Mouse (Mus musculus): ENCODE measurements around the gene Ccdc28a. TPM values are rescaled to one million over a fixed set of nuclear protein-coding genes. Genes with fewer than 3 reads are reported as not detected.

Gene Ccdc28a
- polyA plus RNA-seq, 1 experiment from 2014 or later, result 15.3 TPM

GRCm38 (mm10) chr10:18213373-18213772 lies 21.4 kb downstream of the Ccdc28a start:
- WGBS, result 66% methylated on average over 4 of the region's 4 CpGs

GRCm38 (mm10) chr10:18210726-18211125 lies 24.1 kb downstream of the Ccdc28a start, which contains the start of gene Ect2l:
TSS of gene Ect2l (minus strand) at chr10:18210890.
- Histone ChIP-seq H3K27me3 (replicated peaks) (no peaks in the 10 kb centered on the region), H3K9me3 (no peaks in the 10 kb centered on the region), H3K27ac (no peak within 1 kb of the TSS), H3K4me1 (peaks cover 9% of the 10 kb centered on the region), H3K4me3 (replicated peaks) (no peak within 1 kb of the TSS), H3K4me2 (no peak within 1 kb of the TSS), H3K36me3 (no peaks in the 10 kb centered on the region), H3K9ac (no peak within 1 kb of the TSS)
- no peak for ATAC-seq (ENCODE audit: insufficient read depth, low FRiP score, low read depth)
- WGBS, result 12% methylated on average over 11 of the region's 11 CpGs

More at GRCm38 (mm10) chr10:18213373-18213772, 21.4 kb downstream of the Ccdc28a start:
- Histone ChIP-seq H3K4me2 (no peak overlapping the region), H3K27ac (no peak overlapping the region), H3K4me3 (replicated peaks) (no peak overlapping the region), H3K9ac (no peak overlapping the region), H3K27me3 (replicated peaks) (no peaks in the 10 kb centered on the region), H3K4me1 (peaks cover 9% of the 10 kb centered on the region), H3K36me3 (no peaks in the 10 kb centered on the region), H3K9me3 (no peaks in the 10 kb centered on the region)
- ATAC-seq (ENCODE audit: insufficient read depth, low FRiP score, low read depth), result no peak

GRCm38 (mm10) chr10:18210119-18210518 lies 24.7 kb downstream of the Ccdc28a start:
- ATAC-seq (ENCODE audit: insufficient read depth, low FRiP score, low read depth), result no peak
- H3K36me3 ChIP-seq, result no peaks in the 10 kb centered on the region
- no peaks in the 10 kb centered on the region for H3K27me3 ChIP-seq (replicated peaks)
- WGBS, result 36% methylated on average over 6 of the region's 6 CpGs
- no peak overlapping the region for H3K4me2 ChIP-seq
- no peak overlapping the region for H3K27ac ChIP-seq
- H3K4me3 ChIP-seq (replicated peaks), result no peak overlapping the region
- no peak overlapping the region for H3K9ac ChIP-seq
- H3K9me3 ChIP-seq, result no peaks in the 10 kb centered on the region
- peaks cover 9% of the 10 kb centered on the region for H3K4me1 ChIP-seq

GRCm38 (mm10) chr10:18204067-18204466 lies 30.7 kb downstream of the Ccdc28a start:
- H3K36me3 ChIP-seq, result no peaks in the 10 kb centered on the region
- H3K4me2 ChIP-seq, result no peak overlapping the region
- no peak; the same call in 1 of the 2 replicates for ATAC-seq (ENCODE audit: insufficient read depth, low FRiP score, low read depth)
- no peaks in the 10 kb centered on the region for H3K9me3 ChIP-seq
- WGBS, result 31% methylated on average over 7 of the region's 7 CpGs
- peak overlapping the region; percentile 3; the same call in 1 of the 2 replicates for H3K27ac ChIP-seq
- no peaks in the 10 kb centered on the region for H3K27me3 ChIP-seq (replicated peaks)
- H3K4me3 ChIP-seq (replicated peaks), result no peak overlapping the region
- H3K9ac ChIP-seq, result no peak overlapping the region
- H3K4me1 ChIP-seq, result no peaks in the 10 kb centered on the region

GRCm38 (mm10) chr10:18202401-18202800 lies 32.4 kb downstream of the Ccdc28a start:
- Histone ChIP-seq H3K9ac (no peak overlapping the region), H3K4me3 (replicated peaks) (no peak overlapping the region), H3K4me2 (no peak overlapping the region), H3K27me3 (replicated peaks) (no peaks in the 10 kb centered on the region), H3K4me1 (no peaks in the 10 kb centered on the region), H3K9me3 (no peaks in the 10 kb centered on the region), H3K36me3 (no peaks in the 10 kb centered on the region), H3K27ac (no peak overlapping the region)
- ATAC-seq (ENCODE audit: insufficient read depth, low FRiP score, low read depth), result no peak
- 74% methylated on average over 3 of the region's 3 CpGs for WGBS

- no peak overlapping the region for H3K4me3 ChIP-seq (replicated peaks)
Observed at GRCm38 (mm10) chr10:18200656-18201055, 34.1 kb downstream of the Ccdc28a start.

GRCm38 (mm10) chr10:18199919-18200318 lies 34.9 kb downstream of the Ccdc28a start:
- H3K36me3 ChIP-seq, result no peaks in the 10 kb centered on the region
- no peak overlapping the region for H3K4me2 ChIP-seq
- 29% methylated on average over 4 of the region's 4 CpGs for WGBS
- no peak overlapping the region for H3K27ac ChIP-seq
- H3K4me3 ChIP-seq (replicated peaks), result no peak overlapping the region
- H3K4me1 ChIP-seq, result no peaks in the 10 kb centered on the region
- H3K27me3 ChIP-seq (replicated peaks), result no peaks in the 10 kb centered on the region
- no peaks in the 10 kb centered on the region for H3K9me3 ChIP-seq
- H3K9ac ChIP-seq, result no peak overlapping the region
- peak; percentile 53; the same call in 1 of the 2 replicates for ATAC-seq (ENCODE audit: insufficient read depth, low FRiP score, low read depth)

More at GRCm38 (mm10) chr10:18200656-18201055, 34.1 kb downstream of the Ccdc28a start:
- Histone ChIP-seq H3K36me3 (no peaks in the 10 kb centered on the region), H3K4me1 (no peaks in the 10 kb centered on the region), H3K27ac (no peak overlapping the region), H3K27me3 (replicated peaks) (no peaks in the 10 kb centered on the region), H3K9me3 (no peaks in the 10 kb centered on the region), H3K4me2 (no peak overlapping the region), H3K9ac (no peak overlapping the region)
- WGBS, result 69% methylated on average over 9 of the region's 9 CpGs
- ATAC-seq (ENCODE audit: insufficient read depth, low FRiP score, low read depth), result no peak

- Histone ChIP-seq H3K4me3 (replicated peaks) (no peak overlapping the region), H3K9me3 (no peaks in the 10 kb centered on the region), H3K4me1 (no peaks in the 10 kb centered on the region), H3K4me2 (no peak overlapping the region), H3K36me3 (no peaks in the 10 kb centered on the region), H3K9ac (no peak overlapping the region), H3K27ac (no peak overlapping the region), H3K27me3 (replicated peaks) (no peaks in the 10 kb centered on the region)
- ATAC-seq (ENCODE audit: insufficient read depth, low FRiP score, low read depth), result no peak
- WGBS, result 87% methylated on average over 5 of the region's 5 CpGs
Observed at GRCm38 (mm10) chr10:18198286-18199015, 36.3 kb downstream of the Ccdc28a start.

- Histone ChIP-seq H3K4me1 (no peaks in the 10 kb centered on the region), H3K4me2 (peak overlapping the region; percentile 51), H3K36me3 (no peaks in the 10 kb centered on the region), H3K9me3 (no peaks in the 10 kb centered on the region), H3K9ac (no peak overlapping the region), H3K27ac (no peak overlapping the region), H3K4me3 (replicated peaks) (peak overlapping the region; percentile 27), H3K27me3 (replicated peaks) (no peaks in the 10 kb centered on the region)
- ATAC-seq (ENCODE audit: insufficient read depth, low FRiP score, low read depth), result no peak
- 45% methylated on average over 14 of the region's 14 CpGs for WGBS
Observed at GRCm38 (mm10) chr10:18197206-18197979, 37.4 kb downstream of the Ccdc28a start.

GRCm38 (mm10) chr10:18194737-18195141 lies 40.1 kb downstream of the Ccdc28a start:
- 0 out of 2 replicates have a peak overlapping the region, but pooled peaks have one; percentile 11 for H3K4me2 ChIP-seq
- peak; percentile 78 for ATAC-seq (ENCODE audit: insufficient read depth, low FRiP score, low read depth)
- no peak overlapping the region for H3K4me3 ChIP-seq (replicated peaks)
- H3K9ac ChIP-seq, result no peak overlapping the region
- WGBS, result 35% methylated on average over 14 of the region's 14 CpGs
- peak overlapping the region; percentile 61 for H3K27ac ChIP-seq
- H3K4me1 ChIP-seq, result no peaks in the 10 kb centered on the region
- no peaks in the 10 kb centered on the region for H3K36me3 ChIP-seq
- no peaks in the 10 kb centered on the region for H3K9me3 ChIP-seq
- no peaks in the 10 kb centered on the region for H3K27me3 ChIP-seq (replicated peaks)

- no peak for ATAC-seq (ENCODE audit: insufficient read depth, low FRiP score, low read depth)
- Histone ChIP-seq H3K9ac (no peak overlapping the region), H3K27ac (peak overlapping the region; percentile 61), H3K4me1 (no peaks in the 10 kb centered on the region), H3K36me3 (no peaks in the 10 kb centered on the region), H3K4me3 (replicated peaks) (no peak overlapping the region), H3K27me3 (replicated peaks) (no peaks in the 10 kb centered on the region), H3K9me3 (no peaks in the 10 kb centered on the region), H3K4me2 (0 out of 2 replicates have a peak overlapping the region, but pooled peaks have one; percentile 11)
- WGBS, result 68% methylated on average over 11 of the region's 11 CpGs
Observed at GRCm38 (mm10) chr10:18194156-18194555, 40.6 kb downstream of the Ccdc28a start.

GRCm38 (mm10) chr10:18193221-18193620 lies 41.6 kb downstream of the Ccdc28a start:
- H3K27ac ChIP-seq, result peak overlapping the region; percentile 8; the same call in 1 of the 2 replicates
- no peak overlapping the region for H3K9ac ChIP-seq
- no peaks in the 10 kb centered on the region for H3K27me3 ChIP-seq (replicated peaks)
- no peaks in the 10 kb centered on the region for H3K4me1 ChIP-seq
- H3K4me3 ChIP-seq (replicated peaks), result no peak overlapping the region
- H3K36me3 ChIP-seq, result no peaks in the 10 kb centered on the region
- no peak for ATAC-seq (ENCODE audit: insufficient read depth, low FRiP score, low read depth)
- WGBS, result 42% methylated on average over 11 of the region's 11 CpGs
- no peaks in the 10 kb centered on the region for H3K9me3 ChIP-seq
- H3K4me2 ChIP-seq, result no peak overlapping the region
